ENCODE assay signal across 10 mouse cellular contexts in genomic region chr17:24877336-24878116, GRCm38 (mm10). TPM values are rescaled to one million over a fixed set of nuclear protein-coding genes. Genes with fewer than 3 reads are reported as not detected.
DNase-seq lines count a peak whose midpoint lies in the region; ATAC-seq and TF ChIP-seq lines count a peak whose summit lies in the region.
"Had no signal": no experiment of that assay in that cellular context is flagged by ENCODE, and none has a peak within 500 bp of the region (broad histone marks: within the 10 kb centered on the region; RNA-seq: fewer than 3 reads in every experiment).

No protein-coding gene starts in this region.

- no peak for ATAC-seq in embryonic facial prominence, embryonic 14.5 days (ENCODE audit: low read depth)
- peak; percentile 75 for ATAC-seq in liver, embryonic 16.5 days (ENCODE audit: low read depth)

- H3K79me2 ChIP-seq in liver, adult 2 months (ENCODE audit: control insufficient read depth, insufficient read depth, low read length), result peaks cover 34% of the 10 kb centered on the region

- H3K9me3 ChIP-seq in embryonic facial prominence, embryonic 14.5 days (ENCODE audit: control insufficient read depth, low read length), result no peaks in the 10 kb centered on the region
- H3K9me3 ChIP-seq in liver, embryonic 16.5 days (replicated peaks; ENCODE audit: control insufficient read depth, low read length), result no peaks in the 10 kb centered on the region

- H3K27ac ChIP-seq in liver, adult 2 months (replicated peaks; ENCODE audit: insufficient read depth, low read depth, low read length), result peak overlapping the region; percentile 99
- no peak overlapping the region; the same call in 1 of the 2 replicates for H3K27ac ChIP-seq in embryonic facial prominence, embryonic 14.5 days (replicated peaks; ENCODE audit: low read depth, low read length)
- H3K27ac ChIP-seq in liver, embryonic 16.5 days (ENCODE audit: low read length), result peak overlapping the region; percentile 62
- H3K27ac ChIP-seq: macrophage had no signal

- TF ChIP-seq POLR2A in liver, adult 2 months (IDR thresholded peaks at IDR 0.05; ENCODE audit: extremely low read depth, insufficient read depth, low read length), result peak; percentile 62; the same call in 1 of the 2 replicates

- H3K4me3 ChIP-seq in liver, adult 2 months (ENCODE audit: insufficient read depth, low read depth, low read length), result peak overlapping the region; percentile 74
- no peak overlapping the region for H3K4me3 ChIP-seq in embryonic facial prominence, embryonic 14.5 days (ENCODE audit: low read depth, low read length)
- H3K4me3 ChIP-seq in liver, embryonic 16.5 days (ENCODE audit: low read depth, low read length), result peak overlapping the region; percentile 5; the same call in 1 of the 2 replicates

- WGBS in liver, adult 2 months, result 10% methylated on average over 10 of the region's 10 CpGs
- WGBS in embryonic facial prominence, embryonic 14.5 days, result 50% methylated on average over 10 of the region's 10 CpGs
- WGBS in liver, embryonic 16.5 days (ENCODE audit: insufficient replicate concordance), result 58% methylated on average over 10 of the region's 10 CpGs

- H3K9ac ChIP-seq in liver, adult 2 months (ENCODE audit: low read depth, low read length), result peak overlapping the region; percentile 83
- H3K9ac ChIP-seq in embryonic facial prominence, embryonic 14.5 days (ENCODE audit: low read depth, low read length), result peak overlapping the region; percentile 35; the same call in 1 of the 2 replicates
- 0 out of 2 replicates have a peak overlapping the region, but pooled peaks have one; percentile 12 for H3K9ac ChIP-seq in liver, embryonic 16.5 days (ENCODE audit: low read depth, low read length)

- H3K27me3 ChIP-seq in liver, adult 2 months (ENCODE audit: control insufficient read depth, insufficient read depth, low read length), result no peaks in the 10 kb centered on the region
- H3K27me3 ChIP-seq in embryonic facial prominence, embryonic 14.5 days (replicated peaks; ENCODE audit: control insufficient read depth, insufficient read depth, low read length), result no peaks in the 10 kb centered on the region
- H3K27me3 ChIP-seq in liver, embryonic 16.5 days (ENCODE audit: control insufficient read depth, insufficient read depth, low read depth, low read length), result no peaks in the 10 kb centered on the region

- H3K4me1 ChIP-seq in liver, adult 2 months (ENCODE audit: control insufficient read depth, insufficient read depth, low read length), result peaks cover 46% of the 10 kb centered on the region
- no peaks in the 10 kb centered on the region for H3K4me1 ChIP-seq in embryonic facial prominence, embryonic 14.5 days (ENCODE audit: control insufficient read depth, insufficient read depth, low read length)
- H3K4me1 ChIP-seq in liver, embryonic 16.5 days (ENCODE audit: control insufficient read depth, low read depth, low read length), result peaks cover 3% of the 10 kb centered on the region; the same call in 1 of the 2 replicates

- H3K36me3 ChIP-seq in liver, adult 2 months (ENCODE audit: control insufficient read depth, insufficient read depth, low read length), result peaks cover 2% of the 10 kb centered on the region; the same call in 1 of the 2 replicates
- 0 out of 2 replicates have a peak, but pooled peaks cover 3% of the 10 kb centered on the region for H3K36me3 ChIP-seq in embryonic facial prominence, embryonic 14.5 days (ENCODE audit: control insufficient read depth, insufficient read depth, low read length)
- peaks cover 4% of the 10 kb centered on the region; the same call in 1 of the 2 replicates for H3K36me3 ChIP-seq in liver, embryonic 16.5 days (ENCODE audit: control insufficient read depth, insufficient read depth)

- intact Hi-C loops in left cerebral cortex, postnatal 14 days (cut with DNase I), result no loop called here

- DNase-seq in liver, adult 2 months (ENCODE audit: extremely low read depth, low read depth, low spot score), result peak; percentile 90
- DNase-seq in liver, result no peak
- DNase-seq in embryonic facial prominence, embryonic 14.5 days (ENCODE audit: low spot score), result no peak
- peak; percentile 73 for DNase-seq in kidney, adult 8-10 months
- DNase-seq in frontal cortex, postnatal 10 days (ENCODE audit: low spot score in 2 of 2), result no peak
- no peak for DNase-seq in spleen, adult 12 weeks (ENCODE audit: low spot score)
- no peak for DNase-seq in left cerebral cortex, postnatal 14 days (ENCODE audit: low spot score in 2 of 2)

- TF ChIP-seq CTCF in liver, adult 2 months (IDR thresholded peaks at IDR 0.05; ENCODE audit: low read depth, low read length), result no peak; the same call in 1 of the 2 replicates

- no peak overlapping the region for H3K4me2 ChIP-seq in embryonic facial prominence, embryonic 14.5 days (ENCODE audit: low read depth, low read length)
- peak overlapping the region; percentile 17 for H3K4me2 ChIP-seq in liver, embryonic 16.5 days (ENCODE audit: low read depth, low read length)

RNA-seq across cellular contexts. Expression of gene Nubp2, which starts 8.6 kb away (rescaled TPM):
- 16.2 and 24.7 TPM in 2 replicates for total RNA-seq in liver, adult 2 months (2014; rRNA removed)
- 30.2 and 33.0 TPM in 2 replicates for polyA plus RNA-seq in liver, adult 2 months (2012; rRNA removed)
- 47.5 and 48.0 TPM in 2 replicates for polyA plus RNA-seq in embryonic facial prominence, embryonic 14.5 days (2014; fragmentation: Nextera tagmentation; extraction: Ambion mirVana)
- polyA plus RNA-seq in liver, embryonic 16.5 days (2015; fragmentation: Nextera tagmentation; extraction: Ambion mirVana), result 53.2 and 55.5 TPM in 2 replicates
- 10 to 100 TPM; 35.7 to 37.4 TPM for total RNA-seq in left cerebral cortex, postnatal 14 days (2021)

RNA-seq across cellular contexts. Expression of gene Spsb3, which starts 8.9 kb away (rescaled TPM):
- 8.7 and 14.8 TPM in 2 replicates for total RNA-seq in liver, adult 2 months (2014; rRNA removed)
- polyA plus RNA-seq in liver, adult 2 months (2012; rRNA removed), result 37.5 and 42.4 TPM in 2 replicates
- polyA plus RNA-seq in embryonic facial prominence, embryonic 14.5 days (2014; fragmentation: Nextera tagmentation; extraction: Ambion mirVana), result 40.8 and 41.7 TPM in 2 replicates
- 38.9 and 40.3 TPM in 2 replicates for polyA plus RNA-seq in liver, embryonic 16.5 days (2015; fragmentation: Nextera tagmentation; extraction: Ambion mirVana)
- 10 to 100 TPM; 53.5 to 55.5 TPM for total RNA-seq in left cerebral cortex, postnatal 14 days (2021)

RNA-seq across cellular contexts. Expression of gene Igfals, which starts 11.7 kb away (rescaled TPM):
- total RNA-seq in liver, adult 2 months (2014; rRNA removed), result 112 and 127 TPM in 2 replicates
- polyA plus RNA-seq in liver, adult 2 months (2012; rRNA removed), result 369 and 402 TPM in 2 replicates
- polyA plus RNA-seq in embryonic facial prominence, embryonic 14.5 days (2014; fragmentation: Nextera tagmentation; extraction: Ambion mirVana), result 0.22 and 0.51 TPM in 2 replicates
- polyA plus RNA-seq in liver, embryonic 16.5 days (2015; fragmentation: Nextera tagmentation; extraction: Ambion mirVana), result 11.0 and 11.7 TPM in 2 replicates
- not detected for total RNA-seq in left cerebral cortex, postnatal 14 days (2021)
- total RNA-seq: hematopoietic stem cell, adult 5-6 weeks had no signal
- polyA plus RNA-seq: macrophage had no signal

RNA-seq across cellular contexts. Expression of gene Eme2, which starts 17.4 kb away (rescaled TPM):
- total RNA-seq in liver, adult 2 months (2014; rRNA removed), result 19.5 and 20.5 TPM in 2 replicates
- polyA plus RNA-seq in liver, adult 2 months (2012; rRNA removed), result 21.0 and 31.2 TPM in 2 replicates
- 23.0 and 24.9 TPM in 2 replicates for polyA plus RNA-seq in embryonic facial prominence, embryonic 14.5 days (2014; fragmentation: Nextera tagmentation; extraction: Ambion mirVana)
- 12.1 and 12.2 TPM in 2 replicates for polyA plus RNA-seq in liver, embryonic 16.5 days (2015; fragmentation: Nextera tagmentation; extraction: Ambion mirVana)
- 10 to 100 TPM; 58.1 to 61.6 TPM for total RNA-seq in left cerebral cortex, postnatal 14 days (2021)

RNA-seq across cellular contexts. Expression of gene Mrps34, which starts 17.4 kb away (rescaled TPM):
- total RNA-seq in liver, adult 2 months (2014; rRNA removed), result 47.5 and 53.7 TPM in 2 replicates
- 124 and 149 TPM in 2 replicates for polyA plus RNA-seq in liver, adult 2 months (2012; rRNA removed)
- 78.5 and 78.7 TPM in 2 replicates for polyA plus RNA-seq in embryonic facial prominence, embryonic 14.5 days (2014; fragmentation: Nextera tagmentation; extraction: Ambion mirVana)
- 48.9 and 50.7 TPM in 2 replicates for polyA plus RNA-seq in liver, embryonic 16.5 days (2015; fragmentation: Nextera tagmentation; extraction: Ambion mirVana)
- 10 to 100 TPM; 67.5 to 73.1 TPM for total RNA-seq in left cerebral cortex, postnatal 14 days (2021)

Comparison
In these comparisons a context has a peak if more than half of its experiments do, and no peak if none do; other contexts are left out.
1. DNase-seq: peak in liver, adult 2 months (single experiment) and kidney, adult 8-10 months (2 of 2); none in liver (single experiment), embryonic facial prominence, embryonic 14.5 days (single experiment), frontal cortex, postnatal 10 days (0 of 2), spleen, adult 12 weeks (single experiment) and left cerebral cortex, postnatal 14 days (0 of 2).
2. RNA of gene Igfals, which starts 11.7 kb away (polyA plus RNA-seq): 369 to 402 TPM in liver, adult 2 months; 11.0 to 11.7 TPM in liver, embryonic 16.5 days and 0.22 to 0.51 TPM in embryonic facial prominence, embryonic 14.5 days; every median in the first group is over 10 times any median in the second.
3. H3K9ac ChIP-seq: peak in every context shown above with its lines; median percentile 83 in liver, adult 2 months; 35 in embryonic facial prominence, embryonic 14.5 days; 12 in liver, embryonic 16.5 days.